Mouse (Mus musculus) MEL (cell line): ENCODE measurements around the gene Pradc1. TPM values are rescaled to one million over a fixed set of nuclear protein-coding genes. Genes with fewer than 3 reads are reported as not detected.

Experiments used
- DNase-seq: peaks from one replicate; pipeline ENCODE4 v3.0.0; 2011; ENCODE audit warnings: low read depth, low spot score
- H3K27ac ChIP-seq: 2 replicates; pipeline ENCODE4 v1.5.1; 2012; ENCODE audit warnings: low read depth, mild to moderate bottlenecking, control low read depth, low read length, moderate library complexity; ENCODE audit not compliant: control insufficient read depth
- H3K27me3 ChIP-seq, 2 experiments: fragments of 150-350 bp in 1 of 2; sonication (generic) in 1 of 2; 2 replicates each; pipeline ENCODE4 v1.6.1; 2012; ENCODE audit warnings: low read length in 2 of 2, mild to moderate bottlenecking in 2 of 2, improper control_type of control experiment in 1 of 2, moderate library complexity in 1 of 2; ENCODE audit not compliant: insufficient read depth in 2 of 2, control insufficient read depth in 1 of 2
- H3K36me3 ChIP-seq, 2 experiments: 2 replicates each; pipeline ENCODE4 v1.6.1; 2012 to 2014; ENCODE audit warnings: low read length in 2 of 2, improper control_type of control experiment in 1 of 2, inconsistent platforms in 1 of 2, mild to moderate bottlenecking in 1 of 2; ENCODE audit not compliant: insufficient read depth in 2 of 2, control insufficient read depth in 1 of 2
- H3K4me1 ChIP-seq, 2 experiments: fragments of 150-350 bp in 1 of 2; sonication (generic) in 1 of 2; 2 replicates each; pipeline ENCODE4 v1.6.1; 2012; ENCODE audit warnings: low read length in 2 of 2, improper control_type of control experiment in 1 of 2, mild to moderate bottlenecking in 1 of 2; ENCODE audit not compliant: insufficient read depth in 2 of 2, control insufficient read depth in 1 of 2
- H3K4me3 ChIP-seq, 2 experiments: fragments of 150-350 bp in 1 of 2; sonication (generic) in 1 of 2; 2 replicates each; pipeline ENCODE4 v1.5.1; 2012; ENCODE audit warnings: low read depth in 2 of 2, low read length in 2 of 2, mild to moderate bottlenecking in 2 of 2, moderate library complexity in 2 of 2, control low read depth in 1 of 2, improper control_type of control experiment in 1 of 2; ENCODE audit not compliant: control insufficient read depth in 1 of 2, insufficient read depth in 1 of 2
- H3K79me2 ChIP-seq: 2 replicates; pipeline ENCODE4 v1.6.1; 2012; ENCODE audit warnings: mild to moderate bottlenecking, low read length, moderate library complexity; ENCODE audit not compliant: control insufficient read depth, poor library complexity, insufficient read depth
- H3K9ac ChIP-seq: 2 replicates; pipeline ENCODE4 v1.6.1; 2012; ENCODE audit warnings: low read depth, mild to moderate bottlenecking, control low read depth, low read length, moderate library complexity; ENCODE audit not compliant: control insufficient read depth, poor library complexity, severe bottlenecking
- H3K9me3 ChIP-seq: fragments of 150-350 bp; sonication (generic); replicated peaks from 2 replicates; pipeline ENCODE4 v1.6.1; 2012; ENCODE audit warnings: mild to moderate bottlenecking, low read length, improper control_type of control experiment, moderate library complexity; ENCODE audit not compliant: insufficient read depth
- CHD1 ChIP-seq: IDR thresholded peaks from 2 replicates; pipeline ENCODE4 v1.6.1; 2012; ENCODE audit warnings: low read depth, mild to moderate bottlenecking, inconsistent platforms, low read length, improper control_type of control experiment
- E2F4 ChIP-seq: IDR thresholded peaks from 2 replicates; pipeline ENCODE4 v1.6.1; 2011; ENCODE audit warnings: low read depth, low read length, improper control_type of control experiment, borderline replicate concordance
- ELF1 ChIP-seq: IDR thresholded peaks from 2 replicates; pipeline ENCODE4 v1.6.1; 2014; ENCODE audit warnings: low read depth, mild to moderate bottlenecking, inconsistent platforms, low read length, improper control_type of control experiment, moderate library complexity
- EP300 ChIP-seq, 2 experiments: IDR thresholded peaks; 2 replicates each; pipeline ENCODE4 v1.6.1; 2011; ENCODE audit warnings: improper control_type of control experiment in 2 of 2, low read length in 2 of 2, low read depth in 1 of 2, mild to moderate bottlenecking in 1 of 2
- ETS1 ChIP-seq: IDR thresholded peaks from 2 replicates; pipeline ENCODE4 v1.6.1; 2012; ENCODE audit warnings: low read depth, mild to moderate bottlenecking, inconsistent platforms, low read length, improper control_type of control experiment, moderate library complexity
- HCFC1 ChIP-seq: IDR thresholded peaks from 2 replicates; pipeline ENCODE4 v1.6.1; 2012; ENCODE audit warnings: low read depth, mild to moderate bottlenecking, inconsistent platforms, low read length, improper control_type of control experiment, moderate library complexity
- JUND ChIP-seq: IDR thresholded peaks from 2 replicates; pipeline ENCODE4 v1.6.1; 2011; ENCODE audit warnings: low read depth, mild to moderate bottlenecking, improper control_type of control experiment, low read length
- KAT2A ChIP-seq: conservative IDR thresholded peaks from 2 replicates; pipeline ENCODE4 v1.6.1; 2012; ENCODE audit warnings: low read depth, low read length, improper control_type of control experiment, inconsistent platforms
- MAFK ChIP-seq: IDR thresholded peaks from 2 replicates; pipeline ENCODE4 v1.6.1; 2011; ENCODE audit warnings: low read depth, mild to moderate bottlenecking, low read length, improper control_type of control experiment, borderline replicate concordance
- MAX ChIP-seq: IDR thresholded peaks from 2 replicates; pipeline ENCODE4 v1.6.1; 2011; ENCODE audit warnings: low read length, improper control_type of control experiment
- MAZ ChIP-seq: IDR thresholded peaks from 2 replicates; pipeline ENCODE4 v1.6.1; 2012; ENCODE audit warnings: low read depth, mild to moderate bottlenecking, inconsistent platforms, low read length, improper control_type of control experiment
- MEF2A ChIP-seq: IDR thresholded peaks from 2 replicates; pipeline ENCODE4 v1.6.1; 2014; ENCODE audit warnings: low read depth, mild to moderate bottlenecking, inconsistent platforms, low read length, improper control_type of control experiment; ENCODE audit not compliant: poor library complexity, insufficient replicate concordance, severe bottlenecking; ENCODE audit errors: extremely low read depth
- MXI1 ChIP-seq: IDR thresholded peaks from 2 replicates; pipeline ENCODE4 v1.6.1; 2011; ENCODE audit warnings: mild to moderate bottlenecking, low read depth, low read length, improper control_type of control experiment
- MYB ChIP-seq: IDR thresholded peaks from 2 replicates; pipeline ENCODE4 v1.6.1; 2011; ENCODE audit warnings: mild to moderate bottlenecking, low read depth, low read length, improper control_type of control experiment
- NRF1 ChIP-seq: IDR thresholded peaks from 2 replicates; pipeline ENCODE4 v1.6.1; 2014; ENCODE audit warnings: low read depth, mild to moderate bottlenecking, inconsistent platforms, low read length, improper control_type of control experiment, moderate library complexity; ENCODE audit not compliant: poor library complexity, insufficient read depth, severe bottlenecking
- POLR2A ChIP-seq, 2 experiments: IDR thresholded peaks; 2 replicates each; pipeline ENCODE4 v1.6.1; 2011 to 2012; ENCODE audit warnings: low read length in 2 of 2, mild to moderate bottlenecking in 2 of 2, control low read depth in 1 of 2, improper control_type of control experiment in 1 of 2, low read depth in 1 of 2, moderate library complexity in 1 of 2; ENCODE audit not compliant: control insufficient read depth in 1 of 2, insufficient read depth in 1 of 2, poor library complexity in 1 of 2
- POLR2AphosphoS2 ChIP-seq: IDR thresholded peaks from 2 replicates; pipeline ENCODE4 v1.6.1; 2011; ENCODE audit warnings: low read length, improper control_type of control experiment
- POLR2AphosphoS5 ChIP-seq: IDR thresholded peaks from 2 replicates; pipeline ENCODE4 v1.6.1; 2012; ENCODE audit warnings: low read depth, borderline replicate concordance, mild to moderate bottlenecking, inconsistent platforms, low read length, moderate library complexity, mixed read lengths
- RCOR1 ChIP-seq: IDR thresholded peaks from 2 replicates; pipeline ENCODE4 v1.6.1; 2012; ENCODE audit warnings: low read depth, mild to moderate bottlenecking, inconsistent platforms, low read length, improper control_type of control experiment
- SIN3A ChIP-seq: IDR thresholded peaks from 2 replicates; pipeline ENCODE4 v1.6.1; 2012; ENCODE audit warnings: low read length, improper control_type of control experiment, inconsistent platforms
- SMC3 ChIP-seq: IDR thresholded peaks from 2 replicates; pipeline ENCODE4 v1.6.1; 2011; ENCODE audit warnings: low read depth, low read length, improper control_type of control experiment
- TBP ChIP-seq: IDR thresholded peaks from 2 replicates; pipeline ENCODE4 v1.8.0; 2011; ENCODE audit warnings: low read depth, low read length, improper control_type of control experiment
- TCF12 ChIP-seq: IDR thresholded peaks from 2 replicates; pipeline ENCODE4 v1.6.1; 2014; ENCODE audit warnings: low read depth, mild to moderate bottlenecking, inconsistent platforms, low read length, improper control_type of control experiment, moderate library complexity
- UBTF ChIP-seq: IDR thresholded peaks from 2 replicates; pipeline ENCODE4 v1.6.1; 2012; ENCODE audit warnings: low read depth, mild to moderate bottlenecking, inconsistent platforms, low read length, improper control_type of control experiment, moderate library complexity, borderline replicate concordance; ENCODE audit not compliant: insufficient read depth
- USF1 ChIP-seq: IDR thresholded peaks from 2 replicates; pipeline ENCODE4 v1.6.1; 2014; ENCODE audit warnings: low read depth, mild to moderate bottlenecking, inconsistent platforms, low read length, improper control_type of control experiment, moderate library complexity
- USF2 ChIP-seq, 2 experiments: IDR thresholded peaks; 2 replicates each; pipeline ENCODE4 v1.6.1; 2011 to 2012; ENCODE audit warnings: improper control_type of control experiment in 2 of 2, low read length in 2 of 2, borderline replicate concordance in 1 of 2, inconsistent platforms in 1 of 2, low read depth in 1 of 2, mild to moderate bottlenecking in 1 of 2; ENCODE audit not compliant: insufficient read depth in 1 of 2
- ZKSCAN1 ChIP-seq: IDR thresholded peaks from 2 replicates; pipeline ENCODE4 v1.6.1; 2012; ENCODE audit warnings: low read depth, mild to moderate bottlenecking, inconsistent platforms, low read length, improper control_type of control experiment, moderate library complexity
- ZNF384 ChIP-seq: IDR thresholded peaks from 2 replicates; pipeline ENCODE4 v1.6.1; 2012; ENCODE audit warnings: low read depth, mild to moderate bottlenecking, inconsistent platforms, low read length, improper control_type of control experiment
- polyA plus RNA-seq, 2 experiments: library from polyadenylated mRNA; stranded (reverse) in 1 of 2; unstranded in 1 of 2; fragments of >175 nt in 1 of 2; fragments of >200 nt in 1 of 2; gene quantifications; 2 replicates each; pipeline versions ENCODE4 v1.2.1 to v1.2.4; 2012; ENCODE audit warnings: low replicate concordance in 2 of 2, low read depth in 1 of 2; ENCODE audit not compliant: insufficient read length in 2 of 2, insufficient read depth in 1 of 2, missing spikeins in 1 of 2
- total RNA-seq: library from RNA; depleted of rRNA; stranded (reverse); fragments of 300-350 nt; gene quantifications from 2 replicates; pipeline ENCODE4 v1.2.3, GENCODE M21; 2012

Pradc1 gene
- total and polyA plus RNA-seq, 3 experiments: 33.6 to 47.9 TPM; not detected in 1

GRCm38 (mm10) chr6:85498147-85498546, 46.4 kb upstream of the Pradc1 start (continued):
- TF ChIP-seq USF2 (IDR thresholded peaks at IDR 0.05; ENCODE audit: borderline replicate concordance in 1 of 2, insufficient read depth in 1 of 2, low read depth in 1 of 2, low read length in 2 of 2): no peak
- TF ChIP-seq EP300 (IDR thresholded peaks at IDR 0.05; ENCODE audit: low read depth in 1 of 2, low read length in 2 of 2): no peak
- no peak for TF ChIP-seq RCOR1
- TF ChIP-seq MXI1: 0 out of 2 replicates have a peak, but pooled peaks have one; percentile 39
- TF ChIP-seq HCFC1: no peak

- Histone ChIP-seq H3K27me3 (peaks cover 0 to 9% of the 10 kb centered on the region in 2 experiments; a peak in 3 of 4 replicates), H3K27ac (no peak overlapping the region), H3K4me3 (no peak overlapping the region), H3K9me3 (no peaks in the 10 kb centered on the region), H3K9ac (no peak overlapping the region), H3K36me3 (no peaks in the 10 kb centered on the region), H3K79me2 (no peaks in the 10 kb centered on the region), H3K4me1 (no peaks in the 10 kb centered on the region)
- no peak for DNase-seq
- no peak for TF ChIP-seq POLR2AphosphoS5
- TF ChIP-seq MYB: no peak
- TF ChIP-seq SIN3A: no peak
- no peak for TF ChIP-seq JUND
- no peak for TF ChIP-seq E2F4
- no peak for TF ChIP-seq SMC3
Observed at GRCm38 (mm10) chr6:85496976-85497375, 45.2 kb upstream of the Pradc1 start.

DNA sequence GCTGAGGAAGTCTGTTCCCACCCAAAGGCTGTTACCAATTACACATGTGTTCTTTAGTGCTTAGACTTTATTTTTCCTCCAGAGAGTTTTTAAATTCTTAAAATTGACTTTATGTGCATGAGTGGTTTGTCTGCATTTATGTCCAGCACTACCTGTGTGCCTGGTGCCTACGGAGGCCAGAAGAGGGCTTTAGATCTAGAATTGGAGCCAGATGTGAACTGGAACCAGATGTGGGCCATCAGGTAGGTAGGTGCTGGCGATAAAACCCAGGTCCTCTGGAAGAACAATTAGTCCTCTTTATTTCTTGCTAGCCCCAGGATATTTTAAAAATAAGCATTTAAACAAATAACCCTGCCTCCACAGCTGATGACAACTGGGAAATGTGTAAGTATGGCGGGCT, 39.8 kb upstream of the Pradc1 start:
- H3K27ac ChIP-seq: no peak overlapping the region
- no peak for TF ChIP-seq MXI1
- TF ChIP-seq KAT2A: no peak
- no peak for TF ChIP-seq CHD1
- no peak for TF ChIP-seq ELF1
- no peak for TF ChIP-seq MEF2A
- no peak for TF ChIP-seq E2F4
- TF ChIP-seq POLR2A (IDR thresholded peaks at IDR 0.05; ENCODE audit: control insufficient read depth in 1 of 2, insufficient read depth in 1 of 2, low read depth in 1 of 2, low read length in 2 of 2, poor library complexity in 1 of 2): no peak
- TF ChIP-seq ZNF384: no peak
- TF ChIP-seq POLR2AphosphoS2: no peak
- TF ChIP-seq TBP: no peak
- TF ChIP-seq MAX: no peak
- no peak for TF ChIP-seq ZKSCAN1
- TF ChIP-seq TCF12: no peak
- no peak for TF ChIP-seq POLR2AphosphoS5
- TF ChIP-seq UBTF: no peak
- TF ChIP-seq NRF1: no peak
- no peak for TF ChIP-seq MAFK
- no peak for TF ChIP-seq MAZ
- no peak for TF ChIP-seq ETS1
- no peak for TF ChIP-seq USF1
- DNase-seq: no peak

More for the DNA sequence above, 39.8 kb upstream of the Pradc1 start:
- no peak overlapping the region for H3K4me3 ChIP-seq
- H3K36me3 ChIP-seq: no peaks in the 10 kb centered on the region
- no peaks in the 10 kb centered on the region for H3K4me1 ChIP-seq
- no peak overlapping the region for H3K9ac ChIP-seq
- H3K79me2 ChIP-seq: no peaks in the 10 kb centered on the region
- peaks cover 0 to 9% of the 10 kb centered on the region in 2 experiments; a peak in 3 of 4 replicates for H3K27me3 ChIP-seq
- H3K9me3 ChIP-seq: no peaks in the 10 kb centered on the region
